In genomic region chr4:152318517-152319234, GRCm38 (mm10) we compare ENCODE assay signal across 8 mouse cellular contexts. TPM values are rescaled to one million over a fixed set of nuclear protein-coding genes. Genes with fewer than 3 reads are reported as not detected.
DNase-seq lines count a peak whose midpoint lies in the region; ATAC-seq lines count a peak whose summit lies in the region.

Gene Rnf207 (minus strand): TSS chr4:152318993.

- DNase-seq in layer of hippocampus, adult 8-10 months (ENCODE audit: low spot score in 2 of 2): no peak
- no peak for DNase-seq in layer of hippocampus, postnatal 14 days (ENCODE audit: low spot score in 2 of 2)
- peak; percentile 75 to 82 for DNase-seq in adrenal gland, postnatal 36 days
- peak; percentile 73 for DNase-seq in hindbrain, embryonic 11.5 days (ENCODE audit: low spot score)
- DNase-seq in left cerebral cortex, postnatal 4 days: peak; percentile 47
- peak; percentile 44 for DNase-seq in mesoderm, embryonic 11.5 days (ENCODE audit: low read depth, low spot score)
- peak; percentile 71 for DNase-seq in splenic B cell, adult 2 months (ENCODE audit: low read depth, low spot score)

- H3K9me3 ChIP-seq in forebrain, embryonic 13.5 days (replicated peaks): no peaks in the 10 kb centered on the region
- H3K9me3 ChIP-seq in hindbrain, embryonic 11.5 days (ENCODE audit: control insufficient read depth, low read length): no peaks in the 10 kb centered on the region

- no peaks in the 10 kb centered on the region for H3K36me3 ChIP-seq in forebrain, embryonic 13.5 days (ENCODE audit: poor library complexity, severe bottlenecking)
- no peaks in the 10 kb centered on the region for H3K36me3 ChIP-seq in hindbrain, embryonic 11.5 days (ENCODE audit: control insufficient read depth, insufficient read depth, low read length)
- no peaks in the 10 kb centered on the region for H3K36me3 ChIP-seq in splenic B cell, adult 2 months (ENCODE audit: control insufficient read depth, insufficient read depth, low read length, poor library complexity, severe bottlenecking)

- peak within 1 kb of the TSS; percentile 42 for H3K4me2 ChIP-seq in forebrain, embryonic 13.5 days
- peak within 1 kb of the TSS; percentile 25 for H3K4me2 ChIP-seq in hindbrain, embryonic 11.5 days (replicated peaks; ENCODE audit: low read depth, low read length)

- peak within 1 kb of the TSS; percentile 3; the same call in 1 of the 2 replicates for H3K4me3 ChIP-seq in forebrain, embryonic 13.5 days
- H3K4me3 ChIP-seq in hindbrain, embryonic 11.5 days (ENCODE audit: low read depth, low read length): no peak within 1 kb of the TSS

- H3K27ac ChIP-seq in forebrain, embryonic 13.5 days: no peak within 1 kb of the TSS
- no peak within 1 kb of the TSS for H3K27ac ChIP-seq in hindbrain, embryonic 11.5 days (ENCODE audit: low read depth, low read length)

- no peak; the same call in 1 of the 2 replicates for ATAC-seq in forebrain, embryonic 13.5 days
- peak; percentile 35; the same call in 1 of the 2 replicates for ATAC-seq in hindbrain, embryonic 11.5 days (ENCODE audit: low FRiP score)

- H3K27me3 ChIP-seq in forebrain, embryonic 13.5 days: peaks cover 64% of the 10 kb centered on the region
- peaks cover 50% of the 10 kb centered on the region for H3K27me3 ChIP-seq in hindbrain, embryonic 11.5 days (ENCODE audit: control insufficient read depth, insufficient read depth, low read length)
- H3K27me3 ChIP-seq in splenic B cell, adult 2 months (ENCODE audit: control insufficient read depth, insufficient read depth, low read length, poor library complexity, severe bottlenecking): no peaks in the 10 kb centered on the region

- peaks cover 3% of the 10 kb centered on the region for H3K4me1 ChIP-seq in forebrain, embryonic 13.5 days
- H3K4me1 ChIP-seq in hindbrain, embryonic 11.5 days (replicated peaks; ENCODE audit: control insufficient read depth, insufficient read depth, low read length): peaks cover 5% of the 10 kb centered on the region

- intact Hi-C loops in left cerebral cortex, postnatal 4 days (cut with DNase I): no loop called here

- peak within 1 kb of the TSS; percentile 27; the same call in 1 of the 2 replicates for H3K9ac ChIP-seq in forebrain, embryonic 13.5 days
- peak within 1 kb of the TSS; percentile 37; the same call in 1 of the 2 replicates for H3K9ac ChIP-seq in hindbrain, embryonic 11.5 days (ENCODE audit: low read depth, low read length)

- WGBS in forebrain, embryonic 13.5 days: 4% methylated on average over 26 of the region's 26 CpGs
- 4% methylated on average over 26 of the region's 26 CpGs for WGBS in hindbrain, embryonic 11.5 days

RNA-seq across cellular contexts. Expression of gene Rnf207, which starts in this region (rescaled TPM):
- total RNA-seq in layer of hippocampus, adult 8-10 months (2022): 10 to 100 TPM; 11.3 to 16.5 (median 13.8) TPM
- total RNA-seq in layer of hippocampus, postnatal 14 days (2021): 1 to 10 TPM; 2.6 to 6.0 TPM
- under 1 TPM; 0.46 to 0.96 TPM for total RNA-seq in adrenal gland, postnatal 36 days (2021)
- polyA plus RNA-seq in forebrain, embryonic 13.5 days (2015; fragmentation: Nextera tagmentation; extraction: Ambion mirVana): 1.7 and 2.0 TPM in 2 replicates
- polyA plus RNA-seq in hindbrain, embryonic 11.5 days (2014; fragmentation: Nextera tagmentation; extraction: Ambion mirVana): 1.5 and 1.6 TPM in 2 replicates
- total RNA-seq in left cerebral cortex, postnatal 4 days (2021): 1 to 10 TPM; 3.0 to 3.8 TPM

Comparison
In these comparisons a context has a peak if more than half of its experiments do, and no peak if none do; other contexts are left out.
1. Peak in DNase-seq in adrenal gland, postnatal 36 days; RNA of the gene not detected or under 1 TPM.
2. DNase-seq: peak in hindbrain, embryonic 11.5 days (single experiment), left cerebral cortex, postnatal 4 days (single experiment), mesoderm, embryonic 11.5 days (single experiment) and splenic B cell, adult 2 months (single experiment); none in layer of hippocampus, adult 8-10 months (0 of 2) and layer of hippocampus, postnatal 14 days (0 of 2).